Mouse (Mus musculus): Measurements from ENCODE around the gene Tchh.
"Not testable (repeated sequence)": the region's sequence is repeated elsewhere in the genome, so short reads cannot be mapped to it uniquely, and the experiment has no call there.

The Tchh gene

GRCm38 (mm10) chr3:93494774-93495173 is 52.6 kb downstream of the Tchh start:
- DNase-seq (ENCODE audit: low spot score): not testable (repeated sequence)

- no peak for DNase-seq (ENCODE audit: low spot score)
These were observed 55.0 kb downstream of the Tchh start for GRCm38 (mm10) chr3:93497131-93497530.

All from ovary, postnatal 36 days (tissue).